Mouse (Mus musculus) heart, embryonic 16.5 days (tissue): ENCODE data around the gene Vnn3. TPM values are rescaled to one million over a fixed set of nuclear protein-coding genes. Genes with fewer than 3 reads are reported as not detected.

ENCODE experiments used
- ATAC-seq: fragments of 200-750 bp; cut with Nextera tagmentation; replicated peaks from 2 replicates; pipeline ENCODE4 v1.8.0; 2017; ENCODE audit warnings: moderate number of reproducible peaks; ENCODE audit not compliant: insufficient read depth, low FRiP score; ENCODE audit errors: extremely low read depth
- H3K27ac ChIP-seq: fragments of 300-500 bp; sonication (generic); 2 replicates; pipeline ENCODE4 v1.5.1; 2014; ENCODE audit warnings: mild to moderate bottlenecking, low read length, control low read depth, moderate library complexity
- H3K27me3 ChIP-seq: fragments of 300-500 bp; sonication (generic); 2 replicates; pipeline ENCODE4 v1.6.1; 2014; ENCODE audit warnings: low read length, mixed read lengths; ENCODE audit not compliant: control insufficient read depth, insufficient read depth
- H3K36me3 ChIP-seq: fragments of 300-500 bp; sonication (generic); 2 replicates; pipeline ENCODE4 v1.6.1; 2014; ENCODE audit not compliant: control insufficient read depth, insufficient read depth
- H3K4me1 ChIP-seq: fragments of 300-500 bp; sonication (generic); 2 replicates; pipeline ENCODE4 v1.6.1; 2014; ENCODE audit warnings: low read length, mixed read lengths; ENCODE audit not compliant: control insufficient read depth, insufficient read depth
- H3K4me2 ChIP-seq: fragments of 300-500 bp; sonication (generic); 2 replicates; pipeline ENCODE4 v1.6.1; 2014; ENCODE audit warnings: low read depth, mild to moderate bottlenecking, control low read depth, low read length
- H3K4me3 ChIP-seq: fragments of 300-500 bp; sonication (generic); 2 replicates; pipeline ENCODE4 v1.5.1; 2014; ENCODE audit warnings: mild to moderate bottlenecking, control low read depth, low read length
- H3K9ac ChIP-seq: fragments of 300-500 bp; sonication (generic); 2 replicates; pipeline ENCODE4 v1.6.1; 2014; ENCODE audit warnings: low read length, control low read depth
- H3K9me3 ChIP-seq: fragments of 300-500 bp; sonication (generic); replicated peaks from 2 replicates; pipeline ENCODE4 v1.6.1; 2016; ENCODE audit warnings: low read length; ENCODE audit not compliant: control insufficient read depth
- WGBS: fragments of 180-500 bp; shearing (Covaris S2); extraction: QIAGEN DNeasy Blood & Tissue Kit; methylation state at CpG from one replicate; pipeline ENCODE4 v1.1.7; 2014; 5-methylcytosine and 5-hydroxymethylcytosine counted together
- polyA plus RNA-seq: library from polyadenylated mRNA; unstranded; fragments of >200 nt; fragmentation: Nextera tagmentation; extraction: Ambion mirVana; gene quantifications from 2 replicates; pipeline ENCODE4 v1.2.1, GENCODE M21; 2015

Gene Vnn3
- polyA plus RNA-seq, result 0.08 and 0.16 TPM in 2 replicates

- Histone ChIP-seq H3K4me2 (no peak within 1 kb of the TSS), H3K4me3 (no peak within 1 kb of the TSS), H3K36me3 (no peaks in the 10 kb centered on the region), H3K27ac (no peak within 1 kb of the TSS), H3K27me3 (no peaks in the 10 kb centered on the region), H3K9ac (no peak within 1 kb of the TSS), H3K4me1 (no peaks in the 10 kb centered on the region), H3K9me3 (no peaks in the 10 kb centered on the region)
- no peak for ATAC-seq
- 69% methylated on average over 4 of the region's 4 CpGs for WGBS
These were observed at the start of gene Vnn3 for GRCm38 (mm10) chr10:23851228-23851912. Gene Vnn3 (plus strand): TSS chr10:23851462.

- Histone ChIP-seq H3K36me3 (peaks cover 15% of the 10 kb centered on the region), H3K4me2 (no peak overlapping the region), H3K4me3 (no peak overlapping the region), H3K27ac (no peak overlapping the region), H3K4me1 (no peaks in the 10 kb centered on the region), H3K9ac (no peak overlapping the region), H3K27me3 (no peaks in the 10 kb centered on the region), H3K9me3 (no peaks in the 10 kb centered on the region)
- 52% methylated on average over 3 of the region's 3 CpGs for WGBS
- ATAC-seq, result no peak
These were observed 48.4 kb upstream of the Vnn3 start for GRCm38 (mm10) chr10:23802911-23803310.

GRCm38 (mm10) chr10:23804665-23805064, 46.6 kb upstream of the Vnn3 start:
- H3K9ac ChIP-seq, result no peak overlapping the region
- ATAC-seq, result no peak
- no peak overlapping the region for H3K27ac ChIP-seq
- H3K27me3 ChIP-seq, result no peaks in the 10 kb centered on the region
- H3K4me3 ChIP-seq, result no peak overlapping the region
- WGBS, result 67% methylated on average over 3 of the region's 3 CpGs
- H3K4me1 ChIP-seq, result no peaks in the 10 kb centered on the region
- H3K4me2 ChIP-seq, result no peak overlapping the region
- peaks cover 17% of the 10 kb centered on the region for H3K36me3 ChIP-seq
- H3K9me3 ChIP-seq, result no peaks in the 10 kb centered on the region

GRCm38 (mm10) chr10:23806201-23806600, 45.1 kb upstream of the Vnn3 start:
- Histone ChIP-seq H3K4me3 (no peak overlapping the region), H3K36me3 (peaks cover 18% of the 10 kb centered on the region), H3K27me3 (no peaks in the 10 kb centered on the region), H3K27ac (no peak overlapping the region), H3K9ac (no peak overlapping the region), H3K4me1 (no peaks in the 10 kb centered on the region), H3K9me3 (no peaks in the 10 kb centered on the region), H3K4me2 (no peak overlapping the region)
- 60% methylated on average over 4 of the region's 4 CpGs for WGBS
- ATAC-seq, result no peak

- no peak for ATAC-seq
- 69% methylated on average over 9 of the region's 12 CpGs for WGBS
These were observed 39.4 kb upstream of the Vnn3 start for GRCm38 (mm10) chr10:23811635-23812437.

GRCm38 (mm10) chr10:23812438-23812759, 38.9 kb upstream of the Vnn3 start:
- Histone ChIP-seq H3K36me3 (0 out of 2 replicates have a peak, but pooled peaks cover 13% of the 10 kb centered on the region), H3K4me1 (no peaks in the 10 kb centered on the region), H3K4me2 (no peak overlapping the region), H3K9ac (no peak overlapping the region), H3K9me3 (no peaks in the 10 kb centered on the region), H3K27me3 (no peaks in the 10 kb centered on the region), H3K27ac (no peak overlapping the region), H3K4me3 (no peak overlapping the region)
- no peak for ATAC-seq

More at GRCm38 (mm10) chr10:23811635-23812437, 39.4 kb upstream of the Vnn3 start:
- no peak overlapping the region for H3K4me2 ChIP-seq
- H3K9ac ChIP-seq, result no peak overlapping the region
- H3K4me1 ChIP-seq, result no peaks in the 10 kb centered on the region
- no peaks in the 10 kb centered on the region for H3K27me3 ChIP-seq
- no peaks in the 10 kb centered on the region for H3K9me3 ChIP-seq
- no peak overlapping the region for H3K4me3 ChIP-seq
- no peak overlapping the region for H3K27ac ChIP-seq
- 0 out of 2 replicates have a peak, but pooled peaks cover 13% of the 10 kb centered on the region for H3K36me3 ChIP-seq

GRCm38 (mm10) chr10:23812852-23813766, 38.2 kb upstream of the Vnn3 start:
- ATAC-seq, result no peak
- H3K9me3 ChIP-seq, result no peaks in the 10 kb centered on the region
- H3K4me2 ChIP-seq, result no peak overlapping the region
- no peak overlapping the region for H3K4me3 ChIP-seq
- H3K27ac ChIP-seq, result no peak overlapping the region
- 0 out of 2 replicates have a peak, but pooled peaks cover 12% of the 10 kb centered on the region for H3K36me3 ChIP-seq
- H3K4me1 ChIP-seq, result no peaks in the 10 kb centered on the region
- WGBS, result 68% methylated on average over 11 of the region's 11 CpGs
- no peak overlapping the region for H3K9ac ChIP-seq
- no peaks in the 10 kb centered on the region for H3K27me3 ChIP-seq

- Histone ChIP-seq H3K9me3 (no peaks in the 10 kb centered on the region), H3K9ac (no peak overlapping the region), H3K4me1 (no peaks in the 10 kb centered on the region), H3K4me2 (no peak overlapping the region), H3K4me3 (no peak overlapping the region), H3K27ac (no peak overlapping the region), H3K27me3 (no peaks in the 10 kb centered on the region), H3K36me3 (peaks cover 17% of the 10 kb centered on the region; the same call in 1 of the 2 replicates)
- ATAC-seq, result no peak
- WGBS, result 41% methylated on average over 1 of the region's 1 CpGs
These were observed 36.1 kb upstream of the Vnn3 start for GRCm38 (mm10) chr10:23815168-23815567.
